Mouse (Mus musculus) neural tube, embryonic 12.5 days (tissue): ENCODE data around the gene Nsg1. TPM values are rescaled to one million over a fixed set of nuclear protein-coding genes. Genes with fewer than 3 reads are reported as not detected.

Experiments
- ATAC-seq: fragments of 200-750 bp; cut with Nextera tagmentation; 2 replicates; pipeline ENCODE4 v1.8.0; 2017; ENCODE audit warnings: low read depth, mild to moderate bottlenecking, moderate TSS enrichment, moderate library complexity; ENCODE audit not compliant: low FRiP score
- H3K27ac ChIP-seq: fragments of 300-500 bp; sonication (generic); 2 replicates; pipeline ENCODE4 v1.5.1; 2016
- H3K27me3 ChIP-seq: fragments of 300-500 bp; sonication (generic); replicated peaks from 2 replicates; pipeline ENCODE4 v1.6.1; 2016; ENCODE audit warnings: mild to moderate bottlenecking
- H3K36me3 ChIP-seq: fragments of 300-500 bp; sonication (generic); 2 replicates; pipeline ENCODE4 v1.6.1; 2016; ENCODE audit warnings: mild to moderate bottlenecking
- H3K4me1 ChIP-seq: fragments of 300-500 bp; sonication (generic); 2 replicates; pipeline ENCODE4 v1.6.1; 2016
- H3K4me2 ChIP-seq: fragments of 300-500 bp; sonication (generic); replicated peaks from 2 replicates; pipeline ENCODE4 v1.6.1; 2016; ENCODE audit warnings: mild to moderate bottlenecking
- H3K4me3 ChIP-seq: fragments of 300-500 bp; sonication (generic); 2 replicates; pipeline ENCODE4 v1.5.1; 2016
- H3K9ac ChIP-seq: fragments of 300-500 bp; sonication (generic); 2 replicates; pipeline ENCODE4 v1.6.1; 2016; ENCODE audit warnings: mild to moderate bottlenecking
- H3K9me3 ChIP-seq: fragments of 300-500 bp; sonication (generic); 2 replicates; pipeline ENCODE4 v1.6.1; 2016; ENCODE audit warnings: mild to moderate bottlenecking
- WGBS: fragments of 180-500 bp; shearing (Covaris S2); methylation state at CpG from one replicate; pipeline ENCODE4 v1.1.7; 2016; 5-methylcytosine and 5-hydroxymethylcytosine counted together
- polyA plus RNA-seq: library from polyadenylated mRNA; unstranded; fragments of >200 nt; fragmentation: Nextera tagmentation; extraction: Ambion mirVana; gene quantifications from 2 replicates; pipeline ENCODE4 v1.2.1, GENCODE M21; 2016

Nsg1 gene
- polyA plus RNA-seq = 530 and 545 TPM in 2 replicates

- peaks cover 15% of the 10 kb centered on the region for H3K27me3 ChIP-seq
- H3K4me3 ChIP-seq = peak within 1 kb of the TSS; percentile 75
- H3K4me1 ChIP-seq = peaks cover 34% of the 10 kb centered on the region
- peak within 1 kb of the TSS; percentile 95 for H3K9ac ChIP-seq
- peak within 1 kb of the TSS; percentile 77 for H3K4me2 ChIP-seq
- no peaks in the 10 kb centered on the region for H3K9me3 ChIP-seq
- peak; percentile 57 for ATAC-seq
- H3K36me3 ChIP-seq = peaks cover 26% of the 10 kb centered on the region
- 8% methylated on average over 35 of the region's 35 CpGs for WGBS
- H3K27ac ChIP-seq = peak within 1 kb of the TSS; percentile 68
Observed at GRCm38 (mm10) chr5:38159634-38160413, at the start of gene Nsg1. Nsg1 (minus strand) TSS chr5:38159907.

GRCm38 (mm10) chr5:38208985-38209384 lies 49.3 kb upstream of the Nsg1 start:
- no peak overlapping the region for H3K4me2 ChIP-seq
- no peak overlapping the region for H3K9ac ChIP-seq
- H3K4me3 ChIP-seq = no peak overlapping the region
- WGBS = 79% methylated on average over 8 of the region's 8 CpGs
- no peaks in the 10 kb centered on the region for H3K9me3 ChIP-seq
- H3K4me1 ChIP-seq = no peaks in the 10 kb centered on the region
- ATAC-seq = no peak
- peaks cover 75% of the 10 kb centered on the region for H3K36me3 ChIP-seq
- no peak overlapping the region for H3K27ac ChIP-seq
- no peaks in the 10 kb centered on the region for H3K27me3 ChIP-seq

- WGBS = 87% methylated on average over 7 of the region's 7 CpGs
- Histone ChIP-seq H3K4me2 (no peak overlapping the region), H3K4me1 (no peaks in the 10 kb centered on the region), H3K27me3 (no peaks in the 10 kb centered on the region), H3K4me3 (no peak overlapping the region), H3K9me3 (no peaks in the 10 kb centered on the region), H3K9ac (no peak overlapping the region), H3K27ac (no peak overlapping the region), H3K36me3 (peaks cover 80% of the 10 kb centered on the region)
- ATAC-seq = no peak
Observed at GRCm38 (mm10) chr5:38205303-38205726, 45.6 kb upstream of the Nsg1 start.

GRCm38 (mm10) chr5:38199686-38200085 lies 40.0 kb upstream of the Nsg1 start:
- Histone ChIP-seq H3K4me2 (no peak overlapping the region), H3K9me3 (no peaks in the 10 kb centered on the region), H3K27me3 (no peaks in the 10 kb centered on the region), H3K36me3 (peaks cover 55% of the 10 kb centered on the region), H3K4me1 (no peaks in the 10 kb centered on the region), H3K9ac (no peak overlapping the region), H3K27ac (no peak overlapping the region), H3K4me3 (no peak overlapping the region)
- WGBS = 94% methylated on average over 2 of the region's 2 CpGs
- no peak for ATAC-seq

GRCm38 (mm10) chr5:38197482-38197823 lies 37.7 kb upstream of the Nsg1 start:
- Histone ChIP-seq H3K4me3 (no peak overlapping the region), H3K27ac (no peak overlapping the region), H3K4me2 (no peak overlapping the region), H3K4me1 (no peaks in the 10 kb centered on the region), H3K27me3 (no peaks in the 10 kb centered on the region), H3K36me3 (peaks cover 32% of the 10 kb centered on the region), H3K9ac (no peak overlapping the region), H3K9me3 (no peaks in the 10 kb centered on the region)
- ATAC-seq = peak; percentile 55; the same call in 1 of the 2 replicates
- WGBS = 23% methylated on average over 7 of the region's 7 CpGs

GRCm38 (mm10) chr5:38196821-38197481 lies 37.2 kb upstream of the Nsg1 start:
- no peak overlapping the region for H3K9ac ChIP-seq
- no peak overlapping the region for H3K4me2 ChIP-seq
- ATAC-seq = peak; percentile 24; the same call in 1 of the 2 replicates
- no peaks in the 10 kb centered on the region for H3K27me3 ChIP-seq
- WGBS = 73% methylated on average over 5 of the region's 5 CpGs
- no peak overlapping the region for H3K4me3 ChIP-seq
- H3K36me3 ChIP-seq = peaks cover 27% of the 10 kb centered on the region
- H3K27ac ChIP-seq = no peak overlapping the region
- no peaks in the 10 kb centered on the region for H3K9me3 ChIP-seq
- H3K4me1 ChIP-seq = no peaks in the 10 kb centered on the region

GRCm38 (mm10) chr5:38195941-38196340 lies 36.2 kb upstream of the Nsg1 start:
- Histone ChIP-seq H3K4me3 (no peak overlapping the region), H3K4me1 (no peaks in the 10 kb centered on the region), H3K27ac (no peak overlapping the region), H3K4me2 (no peak overlapping the region), H3K27me3 (no peaks in the 10 kb centered on the region), H3K9me3 (no peaks in the 10 kb centered on the region), H3K9ac (no peak overlapping the region), H3K36me3 (peaks cover 17% of the 10 kb centered on the region)
- no peak for ATAC-seq

- no peak overlapping the region for H3K27ac ChIP-seq
- no peaks in the 10 kb centered on the region for H3K4me1 ChIP-seq
- H3K9me3 ChIP-seq = no peaks in the 10 kb centered on the region
- H3K27me3 ChIP-seq = no peaks in the 10 kb centered on the region
- no peak overlapping the region for H3K4me2 ChIP-seq
- H3K36me3 ChIP-seq = peaks cover 10% of the 10 kb centered on the region
- no peak overlapping the region for H3K4me3 ChIP-seq
- WGBS = 60% methylated on average over 2 of the region's 2 CpGs
- H3K9ac ChIP-seq = no peak overlapping the region
- no peak for ATAC-seq
Observed at GRCm38 (mm10) chr5:38194946-38195345, 35.2 kb upstream of the Nsg1 start.

GRCm38 (mm10) chr5:38190907-38191306 lies 31.2 kb upstream of the Nsg1 start:
- no peaks in the 10 kb centered on the region for H3K36me3 ChIP-seq
- no peaks in the 10 kb centered on the region for H3K27me3 ChIP-seq
- no peak for ATAC-seq
- H3K9ac ChIP-seq = no peak overlapping the region
- H3K4me2 ChIP-seq = no peak overlapping the region
- no peak overlapping the region for H3K4me3 ChIP-seq
- 91% methylated on average over 3 of the region's 3 CpGs for WGBS
- no peaks in the 10 kb centered on the region for H3K4me1 ChIP-seq
- no peaks in the 10 kb centered on the region for H3K9me3 ChIP-seq
- H3K27ac ChIP-seq = no peak overlapping the region

GRCm38 (mm10) chr5:38187006-38187405 lies 27.3 kb upstream of the Nsg1 start:
- H3K4me3 ChIP-seq = no peak overlapping the region
- no peaks in the 10 kb centered on the region for H3K27me3 ChIP-seq
- H3K4me2 ChIP-seq = no peak overlapping the region
- H3K4me1 ChIP-seq = no peaks in the 10 kb centered on the region
- H3K36me3 ChIP-seq = no peaks in the 10 kb centered on the region
- H3K9me3 ChIP-seq = no peaks in the 10 kb centered on the region
- no peak overlapping the region for H3K9ac ChIP-seq
- WGBS = 86% methylated on average over 2 of the region's 2 CpGs
- ATAC-seq = no peak
- H3K27ac ChIP-seq = no peak overlapping the region

GRCm38 (mm10) chr5:38184688-38185285 lies 25.1 kb upstream of the Nsg1 start:
- no peak overlapping the region for H3K9ac ChIP-seq
- ATAC-seq = no peak
- H3K36me3 ChIP-seq = no peaks in the 10 kb centered on the region
- H3K27me3 ChIP-seq = no peaks in the 10 kb centered on the region
- WGBS = 93% methylated on average over 6 of the region's 6 CpGs
- H3K4me1 ChIP-seq = no peaks in the 10 kb centered on the region
- no peak overlapping the region for H3K4me2 ChIP-seq
- no peaks in the 10 kb centered on the region for H3K9me3 ChIP-seq
- H3K27ac ChIP-seq = no peak overlapping the region
- no peak overlapping the region for H3K4me3 ChIP-seq

GRCm38 (mm10) chr5:38174256-38174912 lies 14.7 kb upstream of the Nsg1 start:
- no peaks in the 10 kb centered on the region for H3K27me3 ChIP-seq
- H3K9me3 ChIP-seq = no peaks in the 10 kb centered on the region
- ATAC-seq = peak; percentile 53; the same call in 1 of the 2 replicates
- no peak overlapping the region for H3K9ac ChIP-seq
- H3K27ac ChIP-seq = no peak overlapping the region
- no peaks in the 10 kb centered on the region; the same call in 1 of the 2 replicates for H3K4me1 ChIP-seq
- no peaks in the 10 kb centered on the region for H3K36me3 ChIP-seq
- no peak overlapping the region for H3K4me2 ChIP-seq
- WGBS = 70% methylated on average over 16 of the region's 16 CpGs
- no peak overlapping the region for H3K4me3 ChIP-seq
